Mouse (Mus musculus): ENCODE measurements around the gene Smurf2.

GRCm38 (mm10) chr11:106782841-106783764, 137.4 kb downstream of the Smurf2 start:
- TF ChIP-seq MYOG (IDR thresholded peaks at IDR 0.05; ENCODE audit: control insufficient read depth, extremely low read depth, insufficient read length) (no peak), CTCF (IDR thresholded peaks at IDR 0.05; ENCODE audit: control insufficient read depth, insufficient read depth, insufficient read length) (no peak), FOSL1 (IDR thresholded peaks at IDR 0.05; ENCODE audit: insufficient read depth, low read length, poor library complexity, severe bottlenecking) (no peak)
